Mouse (Mus musculus) hindbrain, embryonic 16.5 days (tissue): ENCODE measurements around the gene Olfr1358. TPM values are rescaled to one million over a fixed set of nuclear protein-coding genes. Genes with fewer than 3 reads are reported as not detected.
"Not testable (repeated sequence)": the region's sequence is repeated elsewhere in the genome, so short reads cannot be mapped to it uniquely, and the experiment has no call there.

ENCODE experiments used
- ATAC-seq: fragments of 200-750 bp; cut with Nextera tagmentation; 2 replicates; pipeline ENCODE4 v1.8.0; 2017; ENCODE audit warnings: moderate TSS enrichment, moderate library complexity
- H3K27ac ChIP-seq: fragments of 300-500 bp; sonication (generic); 2 replicates; pipeline ENCODE4 v1.5.1; 2014; ENCODE audit warnings: low read depth, mild to moderate bottlenecking, control low read depth, low read length, moderate library complexity
- H3K27me3 ChIP-seq: fragments of 300-500 bp; sonication (generic); replicated peaks from 2 replicates; pipeline ENCODE4 v1.6.1; 2014; ENCODE audit warnings: low read length; ENCODE audit not compliant: control insufficient read depth, insufficient read depth
- H3K36me3 ChIP-seq: fragments of 300-500 bp; sonication (generic); 2 replicates; pipeline ENCODE4 v1.6.1; 2014; ENCODE audit warnings: mild to moderate bottlenecking, low read length, moderate library complexity, mixed read lengths; ENCODE audit not compliant: control insufficient read depth, insufficient read depth
- H3K4me1 ChIP-seq: fragments of 300-500 bp; sonication (generic); 2 replicates; pipeline ENCODE4 v1.6.1; 2014; ENCODE audit warnings: low read depth, low read length; ENCODE audit not compliant: control insufficient read depth, insufficient read depth
- H3K4me2 ChIP-seq: fragments of 300-500 bp; sonication (generic); 2 replicates; pipeline ENCODE4 v1.6.1; 2014; ENCODE audit warnings: mild to moderate bottlenecking, low read length, control low read depth, moderate library complexity
- H3K4me3 ChIP-seq: fragments of 300-500 bp; sonication (generic); 2 replicates; pipeline ENCODE4 v1.5.1; 2014; ENCODE audit warnings: mild to moderate bottlenecking, low read length, control low read depth, moderate library complexity
- H3K9ac ChIP-seq: fragments of 300-500 bp; sonication (generic); 2 replicates; pipeline ENCODE4 v1.6.1; 2014; ENCODE audit warnings: low read depth, mild to moderate bottlenecking, control low read depth, low read length, moderate library complexity
- H3K9me3 ChIP-seq: fragments of 300-500 bp; sonication (generic); 2 replicates; pipeline ENCODE4 v1.6.1; 2014; ENCODE audit warnings: mild to moderate bottlenecking, low read length, moderate library complexity; ENCODE audit not compliant: control insufficient read depth
- WGBS: fragments of 180-500 bp; shearing (Covaris S2); extraction: QIAGEN DNeasy Blood & Tissue Kit; methylation state at CpG from one replicate; pipeline ENCODE4 v1.1.7; 2014; 5-methylcytosine and 5-hydroxymethylcytosine counted together
- polyA plus RNA-seq: library from polyadenylated mRNA; unstranded; fragments of >200 nt; fragmentation: Nextera tagmentation; extraction: Ambion mirVana; gene quantifications from 2 replicates; pipeline ENCODE4 v1.2.1, GENCODE M21; 2015

The Olfr1358 gene
- polyA plus RNA-seq, 1 experiment from 2014 or later: not detected

- Histone ChIP-seq H3K4me2 (peak overlapping the region; percentile 85), H3K9ac (peak overlapping the region; percentile 68), H3K9me3 (no peaks in the 10 kb centered on the region), H3K27ac (no peak overlapping the region), H3K27me3 (no peaks in the 10 kb centered on the region), H3K36me3 (no peaks in the 10 kb centered on the region), H3K4me3 (peak overlapping the region; percentile 51), H3K4me1 (peaks cover 4% of the 10 kb centered on the region; the same call in 1 of the 2 replicates)
- ATAC-seq: peak; percentile 94
- WGBS: 1% methylated on average over 34 of the region's 35 CpGs
Observed at GRCm38 (mm10) chr10:78481928-78482499, 35.2 kb upstream of the Olfr1358 start.

GRCm38 (mm10) chr10:78485369-78485768, 31.9 kb upstream of the Olfr1358 start:
- 65% methylated on average over 2 of the region's 2 CpGs for WGBS
- ATAC-seq, H3K36me3 ChIP-seq: not testable (repeated sequence)

GRCm38 (mm10) chr10:78486871-78487270, 30.4 kb upstream of the Olfr1358 start:
- Histone ChIP-seq H3K9ac (no peak overlapping the region), H3K27me3 (no peaks in the 10 kb centered on the region), H3K9me3 (no peaks in the 10 kb centered on the region), H3K27ac (no peak overlapping the region), H3K36me3 (no peaks in the 10 kb centered on the region), H3K4me3 (no peak overlapping the region), H3K4me1 (no peaks in the 10 kb centered on the region), H3K4me2 (no peak overlapping the region)
- no peak for ATAC-seq
- 79% methylated on average over 5 of the region's 5 CpGs for WGBS

More at GRCm38 (mm10) chr10:78485369-78485768, 31.9 kb upstream of the Olfr1358 start:
- H3K9me3 ChIP-seq, H3K9ac ChIP-seq, H3K27me3 ChIP-seq, H3K4me3 ChIP-seq, H3K4me2 ChIP-seq, H3K27ac ChIP-seq, H3K4me1 ChIP-seq: not testable (repeated sequence)

- H3K27ac ChIP-seq: no peak overlapping the region
- no peaks in the 10 kb centered on the region for H3K27me3 ChIP-seq
- H3K4me2 ChIP-seq: peak overlapping the region; percentile 52
- H3K4me1 ChIP-seq: no peaks in the 10 kb centered on the region
- peak; percentile 78 for ATAC-seq
- 12% methylated on average over 26 of the region's 26 CpGs for WGBS
- H3K9ac ChIP-seq: peak overlapping the region; percentile 41; the same call in 1 of the 2 replicates
- H3K9me3 ChIP-seq: no peaks in the 10 kb centered on the region
- no peaks in the 10 kb centered on the region for H3K36me3 ChIP-seq
- H3K4me3 ChIP-seq: peak overlapping the region; percentile 21; the same call in 1 of the 2 replicates
Observed at GRCm38 (mm10) chr10:78487431-78488086, 29.7 kb upstream of the Olfr1358 start.

DNA sequence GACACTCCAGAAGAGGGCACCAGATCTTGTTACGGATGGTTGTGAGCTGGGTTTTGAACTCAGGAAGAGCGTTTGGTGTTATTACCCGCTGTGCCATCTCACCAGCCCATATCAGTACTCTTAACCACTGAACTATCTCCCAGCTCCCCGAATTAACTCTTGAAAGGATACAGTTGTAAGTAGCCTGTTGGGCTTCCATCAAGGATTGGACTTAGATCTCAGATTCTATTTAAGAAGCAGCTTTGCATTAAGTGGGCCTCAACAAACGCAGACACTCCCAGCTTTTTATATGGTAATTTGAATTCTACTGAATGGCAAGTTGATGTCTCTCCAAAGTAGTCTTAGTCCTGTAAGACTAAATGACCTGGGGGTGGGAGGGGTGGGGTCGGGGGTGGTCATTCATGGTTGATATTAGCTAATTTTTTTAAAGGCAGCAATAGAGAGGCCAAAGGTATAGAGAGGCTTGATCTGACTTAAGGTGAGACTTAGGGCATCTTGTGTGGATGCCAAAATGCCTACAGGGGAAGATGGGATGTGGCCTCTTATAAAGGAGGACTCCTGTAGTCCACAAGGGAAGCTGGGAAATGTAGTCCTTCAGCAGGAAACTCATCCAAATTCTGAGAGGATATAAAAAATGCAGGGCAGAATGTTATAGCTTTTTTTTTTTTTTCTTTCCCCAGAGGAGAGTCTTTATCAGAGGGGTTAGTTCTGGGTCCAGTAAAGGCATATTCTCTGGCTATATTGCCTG, 14.1 kb upstream of the Olfr1358 start:
- H3K4me3 ChIP-seq: no peak overlapping the region
- H3K36me3 ChIP-seq: no peaks in the 10 kb centered on the region
- WGBS: 73% methylated on average over 6 of the region's 6 CpGs
- no peak overlapping the region for H3K9ac ChIP-seq
- H3K27me3 ChIP-seq: no peaks in the 10 kb centered on the region
- H3K27ac ChIP-seq: no peak overlapping the region
- no peak for ATAC-seq
- no peaks in the 10 kb centered on the region for H3K4me1 ChIP-seq
- no peak overlapping the region for H3K4me2 ChIP-seq
- H3K9me3 ChIP-seq: no peaks in the 10 kb centered on the region

DNA sequence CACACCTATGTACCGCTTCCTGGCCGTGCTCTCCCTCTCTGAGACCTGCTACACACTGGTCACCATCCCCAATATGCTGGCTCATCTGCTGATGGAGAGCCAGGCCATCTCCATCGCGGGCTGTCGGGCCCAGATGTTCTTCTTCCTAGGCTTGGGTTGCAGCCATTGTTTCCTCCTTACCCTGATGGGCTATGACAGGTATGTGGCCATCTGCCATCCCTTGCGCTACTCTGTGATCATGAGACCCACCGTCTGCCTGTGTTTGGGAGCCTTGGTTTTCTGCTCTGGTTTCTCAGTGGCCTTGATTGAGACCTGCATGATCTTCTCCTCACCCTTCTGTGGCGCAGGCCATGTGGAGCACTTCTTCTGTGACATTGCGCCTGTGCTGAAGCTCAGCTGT, 2.6 kb downstream of the Olfr1358 start:
- no peak overlapping the region for H3K4me3 ChIP-seq
- no peaks in the 10 kb centered on the region for H3K4me1 ChIP-seq
- no peaks in the 10 kb centered on the region for H3K27me3 ChIP-seq
- H3K4me2 ChIP-seq: no peak overlapping the region
- no peak for ATAC-seq
- no peak overlapping the region for H3K27ac ChIP-seq
- H3K36me3 ChIP-seq: no peaks in the 10 kb centered on the region
- H3K9me3 ChIP-seq: no peaks in the 10 kb centered on the region
- H3K9ac ChIP-seq: no peak overlapping the region
- WGBS: 87% methylated on average over 9 of the region's 9 CpGs

GRCm38 (mm10) chr10:78520260-78521005, 3.2 kb downstream of the Olfr1358 start:
- Histone ChIP-seq H3K9me3 (no peaks in the 10 kb centered on the region), H3K27ac (no peak overlapping the region), H3K36me3 (no peaks in the 10 kb centered on the region), H3K4me3 (no peak overlapping the region), H3K4me2 (no peak overlapping the region), H3K4me1 (no peaks in the 10 kb centered on the region), H3K9ac (no peak overlapping the region), H3K27me3 (no peaks in the 10 kb centered on the region)
- WGBS: 58% methylated on average over 17 of the region's 17 CpGs
- no peak for ATAC-seq

- not testable (repeated sequence) for H3K4me2 ChIP-seq, H3K9me3 ChIP-seq, H3K36me3 ChIP-seq, H3K27ac ChIP-seq, H3K4me3 ChIP-seq, H3K9ac ChIP-seq, H3K27me3 ChIP-seq, H3K4me1 ChIP-seq, ATAC-seq
- WGBS: 55% methylated on average over 3 of the region's 3 CpGs
Observed at GRCm38 (mm10) chr10:78525071-78525470, 7.8 kb downstream of the Olfr1358 start.

DNA sequence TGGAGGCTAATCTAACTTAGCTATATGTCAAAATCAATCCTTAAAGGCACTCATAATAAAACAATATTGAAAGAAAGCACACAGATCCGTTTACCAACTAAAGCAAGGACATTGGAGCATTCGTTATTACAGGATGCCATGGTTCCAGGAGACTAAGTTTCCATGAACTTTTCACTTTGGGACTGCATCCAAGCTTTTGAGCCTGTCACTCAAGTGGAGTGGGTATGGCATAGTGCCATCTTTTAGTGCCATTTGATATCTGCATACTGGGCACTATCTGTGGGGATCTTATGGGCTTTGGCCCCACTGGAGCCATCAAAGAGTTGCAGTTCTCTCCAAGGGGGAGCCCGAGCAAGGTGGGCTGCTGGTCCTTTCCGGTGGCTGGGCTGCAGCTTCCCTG, 8.3 kb downstream of the Olfr1358 start:
- ATAC-seq: no peak
- Histone ChIP-seq H3K27ac (no peak overlapping the region), H3K4me2 (no peak overlapping the region), H3K36me3 (no peaks in the 10 kb centered on the region), H3K9ac (no peak overlapping the region), H3K9me3 (no peaks in the 10 kb centered on the region), H3K4me3 (no peak overlapping the region), H3K27me3 (no peaks in the 10 kb centered on the region), H3K4me1 (no peaks in the 10 kb centered on the region)
- 52% methylated on average over 4 of the region's 4 CpGs for WGBS
